Mouse (Mus musculus) lung, adult 2 months (tissue): ENCODE measurements at regions not wholly inside any gene's neighbourhood (a gene's known extent, or its start where the extent isn't known, plus 50 kb on each side); places are given as distances from the start of the nearest gene placed in this dataset.

ENCODE experiments used
- DNase-seq: peaks from one replicate; pipeline ENCODE4 v3.0.0; 2022
- H3K4me1 ChIP-seq: fragments of 200-500 bp; 2 replicates; pipeline ENCODE4 v1.6.1; 2011; ENCODE audit warnings: low read length; ENCODE audit not compliant: control insufficient read depth, insufficient read depth
- H3K4me3 ChIP-seq: fragments of 200-500 bp; replicated peaks from 2 replicates; pipeline ENCODE3; 2011; ENCODE audit warnings: low read depth, mild to moderate bottlenecking, control low read depth, low read length; ENCODE audit errors: extremely low read depth
- CTCF ChIP-seq: fragments of 200-500 bp; IDR thresholded peaks from 2 replicates; pipeline ENCODE4 v1.5.1; 2011; ENCODE audit warnings: mild to moderate bottlenecking, low read length, control low read depth; ENCODE audit not compliant: insufficient read depth
- POLR2A ChIP-seq: fragments of 200-500 bp; IDR thresholded peaks from 2 replicates; pipeline ENCODE4 v1.6.1; 2011; ENCODE audit warnings: low read depth, mild to moderate bottlenecking, control low read depth, low read length, borderline replicate concordance; ENCODE audit errors: extremely low read depth
- WGBS: fragments of 180-500 bp; shearing (Covaris S2); methylation state at CpG from one replicate; pipeline ENCODE4 v1.1.7; 2018; 5-methylcytosine and 5-hydroxymethylcytosine counted together

DNA sequence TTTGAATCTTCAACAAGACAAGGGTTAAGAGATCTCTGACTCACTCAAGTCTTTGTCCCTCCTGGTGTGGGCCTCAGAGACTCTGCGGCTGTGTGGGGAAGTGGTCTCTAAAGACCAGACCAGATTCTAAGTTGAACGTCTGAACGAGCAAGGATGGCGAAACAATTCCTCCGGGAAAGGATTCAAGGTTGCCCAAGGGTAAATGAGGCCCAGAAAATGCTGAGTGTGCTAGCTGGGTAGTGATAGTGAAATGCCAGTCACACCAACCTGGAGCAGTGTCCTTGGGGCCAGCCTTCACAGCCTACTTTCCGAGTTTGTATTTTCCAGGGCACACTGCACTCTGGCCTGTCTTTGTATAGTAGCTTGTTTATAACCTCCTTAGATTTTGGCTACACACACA lies 229.7 kb downstream of the Tle3 start:
- no peak for DNase-seq
- Histone ChIP-seq H3K4me3 (no peak overlapping the region), H3K4me1 (no peaks in the 10 kb centered on the region)
- 80% methylated on average over 6 of the region's 6 CpGs for WGBS
- TF ChIP-seq CTCF (no peak), POLR2A (no peak)

DNA sequence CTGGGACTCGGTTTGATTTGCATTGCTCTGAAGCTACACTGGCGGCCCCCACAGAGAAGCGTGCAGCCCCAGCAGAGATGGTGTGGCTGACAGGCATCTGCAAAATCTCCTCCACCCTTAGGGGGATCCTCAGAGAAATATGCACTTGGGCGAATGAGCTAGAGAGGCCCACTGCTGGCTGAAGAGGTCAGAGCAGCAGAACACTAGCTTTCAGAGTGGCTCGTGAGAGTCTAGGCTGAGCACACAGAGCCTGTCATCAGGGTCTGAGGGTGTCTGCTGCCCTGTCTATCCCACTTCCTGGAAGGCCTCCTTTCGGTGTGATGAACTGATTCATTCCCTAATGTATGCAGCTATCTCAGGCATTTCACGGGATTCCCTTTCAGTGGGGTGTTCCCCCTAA lies 225.1 kb downstream of the Tle3 start:
- 49% methylated on average over 7 of the region's 7 CpGs for WGBS

DNA sequence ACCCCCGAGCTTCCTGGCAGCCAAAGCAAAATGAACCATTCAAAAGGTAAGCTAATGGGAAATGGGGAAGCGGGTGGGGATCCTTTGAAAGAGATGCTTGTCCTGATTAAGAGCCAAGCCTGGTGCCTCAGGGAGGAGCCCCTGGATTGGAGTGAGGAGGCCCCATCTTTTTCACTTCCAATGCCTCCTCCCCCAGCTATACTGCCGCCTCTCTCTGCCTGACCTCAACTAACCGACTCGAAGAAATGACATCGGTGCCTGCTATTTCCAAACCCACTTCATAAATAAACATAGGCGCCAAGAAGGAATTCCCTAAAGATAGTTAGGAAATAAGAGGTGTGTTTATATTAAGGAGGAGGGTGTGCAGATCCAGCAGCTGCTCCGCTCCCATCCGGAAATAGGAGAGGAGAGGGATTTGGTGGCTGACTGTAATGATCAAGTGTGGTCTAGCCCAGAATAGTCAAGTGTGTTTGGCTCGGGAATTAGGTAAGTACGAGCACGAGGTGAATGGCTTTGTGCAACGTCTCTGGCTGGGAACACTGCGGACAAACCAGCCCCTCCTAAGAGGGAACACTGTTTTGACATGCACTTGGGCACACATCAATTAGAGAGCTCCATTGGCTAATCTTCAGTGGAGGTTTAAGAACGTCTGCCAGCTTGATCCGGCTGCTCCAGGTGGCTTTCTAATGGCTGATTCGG lies 224.4 kb downstream of the Tle3 start:
- TF ChIP-seq CTCF (no peak), POLR2A (no peak)
- Histone ChIP-seq H3K4me3 (no peak overlapping the region), H3K4me1 (no peaks in the 10 kb centered on the region)
- WGBS = 25% methylated on average over 17 of the region's 17 CpGs
- DNase-seq = peak; percentile 7

More for the DNA sequence above, 225.1 kb downstream of the Tle3 start:
- Histone ChIP-seq H3K4me1 (no peaks in the 10 kb centered on the region), H3K4me3 (no peak overlapping the region)
- no peak for DNase-seq
- no peak for TF ChIP-seq CTCF
- TF ChIP-seq POLR2A = no peak

DNA sequence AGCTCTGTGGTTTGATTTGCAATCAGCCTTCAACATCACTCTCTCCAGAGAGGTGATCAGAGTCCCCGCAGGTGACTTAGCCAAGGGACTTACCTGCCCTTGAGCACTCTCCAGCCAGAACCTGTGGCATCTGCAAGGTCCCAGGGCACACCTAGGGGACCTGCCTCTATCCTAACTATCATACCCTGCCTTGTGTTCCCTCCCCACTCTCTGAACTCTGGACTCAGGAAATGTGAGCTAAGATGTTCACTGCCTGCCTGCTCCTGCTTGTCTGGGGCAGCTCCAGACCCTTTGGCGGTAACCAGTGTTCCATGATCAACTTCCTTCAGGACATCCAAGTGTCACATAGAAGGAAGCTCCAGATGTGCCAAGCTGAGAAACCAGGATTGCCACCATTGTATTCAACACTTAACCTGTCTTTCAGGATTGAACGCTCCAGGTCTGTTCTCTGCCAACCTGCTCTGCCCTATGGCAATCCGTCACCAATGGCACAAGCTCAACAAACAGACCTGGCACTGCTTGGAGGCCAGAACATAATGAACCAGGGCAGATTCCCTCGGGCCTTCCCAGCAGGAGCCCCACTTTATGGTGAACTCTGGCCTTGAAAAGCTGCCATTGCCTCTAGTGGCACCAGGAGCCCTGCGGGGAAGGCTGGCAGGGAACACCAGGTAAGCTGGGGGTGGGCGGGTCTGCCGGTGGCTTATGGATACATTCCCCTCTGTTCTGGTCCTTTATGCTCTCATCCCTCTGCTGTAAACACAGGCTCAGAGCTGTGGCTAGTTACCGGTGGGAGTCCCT lies 223.2 kb downstream of the Tle3 start:
- no peaks in the 10 kb centered on the region for H3K4me1 ChIP-seq
- TF ChIP-seq CTCF = no peak
- DNase-seq = no peak
- no peak overlapping the region for H3K4me3 ChIP-seq
- 74% methylated on average over 9 of the region's 9 CpGs for WGBS

GRCm38 (mm10) chr9:61593991-61594390 lies 221.8 kb downstream of the Tle3 start:
- 82% methylated on average over 6 of the region's 6 CpGs for WGBS
- Histone ChIP-seq H3K4me1 (no peaks in the 10 kb centered on the region), H3K4me3 (no peak overlapping the region)
- no peak for DNase-seq
- TF ChIP-seq CTCF = no peak

DNA sequence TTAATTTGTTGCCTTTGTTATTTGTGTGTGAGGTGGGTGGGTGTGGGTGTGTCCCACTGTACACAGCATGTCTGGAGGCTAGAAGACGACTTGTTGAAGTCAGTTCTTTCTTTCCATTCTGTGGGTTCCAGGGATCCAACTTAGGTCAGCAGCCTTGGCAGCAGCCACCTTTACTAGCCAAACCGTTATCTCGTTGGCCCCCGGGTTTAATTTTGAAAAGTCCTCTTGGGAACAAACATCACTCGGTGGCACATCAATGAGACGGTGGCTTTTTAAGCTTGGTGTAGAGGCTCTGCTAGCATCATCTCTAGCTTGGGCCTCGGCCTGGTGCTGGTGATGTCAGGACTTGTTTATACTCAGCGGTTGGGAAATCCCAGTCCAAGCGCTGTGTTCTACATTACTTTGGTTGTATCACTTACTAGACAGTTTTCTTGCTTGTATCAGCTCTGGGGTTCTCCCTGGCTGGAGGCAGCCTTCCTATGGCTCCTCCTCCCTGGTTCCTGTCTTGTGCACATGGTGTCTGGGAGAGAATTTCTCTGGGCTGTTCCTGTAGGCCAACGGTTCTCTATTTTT lies 217.6 kb downstream of the Tle3 start:
- WGBS = 80% methylated on average over 10 of the region's 10 CpGs
- Histone ChIP-seq H3K4me3 (no peak overlapping the region), H3K4me1 (no peaks in the 10 kb centered on the region)
- no peak for TF ChIP-seq CTCF
- no peak for TF ChIP-seq POLR2A
- no peak for DNase-seq

DNA sequence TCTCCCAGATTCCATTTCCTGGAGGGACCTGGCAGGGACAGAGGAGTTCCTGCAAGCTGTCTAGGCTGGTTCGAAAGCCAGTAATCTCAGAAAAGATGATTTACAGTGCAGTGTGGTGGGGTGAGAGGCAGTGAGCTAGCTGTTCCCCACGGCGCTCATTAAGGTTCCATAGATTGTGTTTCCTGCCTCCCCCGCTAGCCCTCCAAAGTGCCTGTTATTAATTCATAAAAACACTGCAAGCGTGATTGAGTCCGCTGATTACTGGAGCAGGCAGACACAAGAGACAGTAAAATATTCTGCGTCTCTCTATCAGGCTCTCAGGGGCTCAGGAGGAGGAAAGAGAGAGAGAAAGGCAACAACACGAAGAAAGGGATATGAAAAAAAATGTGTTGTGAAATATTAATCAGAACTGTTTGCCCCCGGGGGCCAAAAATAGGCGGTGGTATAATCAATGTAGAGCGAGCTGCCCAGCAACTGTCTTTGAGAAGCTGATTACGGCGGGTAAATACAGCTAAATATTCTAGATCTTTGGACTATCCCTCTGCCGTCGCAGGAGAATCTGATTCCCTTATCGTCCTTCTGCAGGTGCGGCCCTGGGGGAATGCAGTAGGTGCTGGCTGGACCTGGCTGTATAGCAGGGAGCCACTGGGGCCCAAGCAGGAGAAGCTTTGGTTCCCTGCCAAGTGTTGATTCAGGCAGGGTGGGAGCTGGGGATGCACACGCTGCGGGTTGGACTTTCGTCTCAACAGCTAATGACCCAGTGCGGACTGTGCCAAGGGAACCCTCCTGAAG lies 211.3 kb downstream of the Tle3 start:
- WGBS = 73% methylated on average over 21 of the region's 21 CpGs
- DNase-seq = no peak
- Histone ChIP-seq H3K4me1 (no peaks in the 10 kb centered on the region), H3K4me3 (no peak overlapping the region)
- no peak for TF ChIP-seq CTCF
- TF ChIP-seq POLR2A = no peak

GRCm38 (mm10) chr9:61581046-61581445 lies 208.9 kb downstream of the Tle3 start:
- DNase-seq = no peak
- no peak overlapping the region for H3K4me3 ChIP-seq
- H3K4me1 ChIP-seq = no peaks in the 10 kb centered on the region
- TF ChIP-seq POLR2A (no peak), CTCF (no peak)
- WGBS = 85% methylated on average over 6 of the region's 6 CpGs

DNA sequence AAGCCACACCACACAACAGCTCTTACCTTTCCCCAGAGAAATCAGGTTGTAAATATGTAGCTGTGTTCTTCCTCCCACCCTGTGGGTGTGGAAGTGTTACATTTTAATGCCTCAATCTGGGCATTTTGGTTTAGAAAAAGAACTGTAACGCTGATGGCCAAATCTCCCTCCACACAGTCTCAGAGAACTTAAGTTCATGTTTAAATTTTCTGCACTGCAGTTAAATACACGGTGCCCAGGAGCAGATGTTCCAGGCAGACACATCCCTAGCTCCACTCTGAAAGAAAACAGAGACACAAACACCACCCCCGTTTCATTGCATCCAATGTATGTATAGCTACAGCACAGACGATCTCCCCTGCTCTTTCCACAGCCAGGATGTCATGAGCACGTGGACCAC lies 206.1 kb downstream of the Tle3 start:
- TF ChIP-seq POLR2A (no peak), CTCF (no peak)
- Histone ChIP-seq H3K4me1 (no peaks in the 10 kb centered on the region), H3K4me3 (no peak overlapping the region)
- 79% methylated on average over 5 of the region's 5 CpGs for WGBS
- DNase-seq = no peak
